Mouse (Mus musculus) gastrocnemius, postnatal 10 days (tissue): ENCODE measurements around the gene Kmt5b. TPM values are rescaled to one million over a fixed set of nuclear protein-coding genes. Genes with fewer than 3 reads are reported as not detected.

Experiments
- total RNA-seq, 2 experiments: library from RNA; stranded (reverse); gene quantifications; 2 replicates each; pipeline ENCODE4 v1.2.3; 2021

Gene Kmt5b
- total RNA-seq, 2 experiments from 2014 or later = 25.0 to 32.5 TPM

Other genes starting within 250 kb of the Kmt5b start
- 10 to 100 TPM; 58.2 to 68.7 TPM for gene Ppp6r3, start 191.7 kb upstream of the Kmt5b start, total RNA-seq
- 10 to 100 TPM; 40.7 to 44.1 TPM for gene Lrp5, start 80.9 kb upstream of the Kmt5b start, total RNA-seq
- gene 1810055G02Rik, start 59.1 kb upstream of the Kmt5b start, total RNA-seq = 10 to 100 TPM; 19.5 to 26.6 TPM
- gene Chka, start 84.4 kb downstream of the Kmt5b start, total RNA-seq = 1 to 10 TPM; 6.0 to 7.0 TPM
- gene Tcirg1, start 139.7 kb downstream of the Kmt5b start, total RNA-seq = 10 to 100 TPM; 13.6 to 31.1 TPM
- 100 to 1,000 TPM; 181 to 205 TPM for gene Ndufs8, start 145.4 kb downstream of the Kmt5b start, total RNA-seq
- 1 to 10 TPM; 4.2 to 5.7 TPM for gene Aldh3b1, start 162.4 kb downstream of the Kmt5b start, total RNA-seq
- gene Unc93b1, start 167.8 kb downstream of the Kmt5b start, total RNA-seq = 10 to 100 TPM; 19.6 to 20.1 TPM
- not detected for gene Aldh3b3, start 191.2 kb downstream of the Kmt5b start, total RNA-seq
- 1 to 10 TPM in 1 of 2 experiments, under 1 TPM in 1; 0.63 to 1.0 TPM for gene Aldh3b2, start 204.9 kb downstream of the Kmt5b start, total RNA-seq
- 1 to 10 TPM; 4.8 to 5.3 TPM for gene Acy3, start 219.1 kb downstream of the Kmt5b start, total RNA-seq
- gene Tbx10, start 225.3 kb downstream of the Kmt5b start, total RNA-seq = not detected
- gene Nudt8, start 233.2 kb downstream of the Kmt5b start, total RNA-seq = 10 to 100 TPM; 18.3 to 20.2 TPM
- gene Gm49405, start 233.2 kb downstream of the Kmt5b start, total RNA-seq = under 1 TPM; 0.23 to 0.47 TPM
- gene Doc2g, start 235.9 kb downstream of the Kmt5b start, total RNA-seq = 1 to 10 TPM in 1 of 2 experiments, under 1 TPM in 1; 0.66 to 1.2 TPM
- 100 to 1,000 TPM; 297 to 355 TPM for gene Ndufv1, start 245.4 kb downstream of the Kmt5b start, total RNA-seq